Mouse (Mus musculus): ENCODE measurements around the gene Abcf1. TPM values are rescaled to one million over a fixed set of nuclear protein-coding genes. Genes with fewer than 3 reads are reported as not detected.
A peak's percentile ranks its signal among the peaks of the same experiment; 100 is the strongest.

Abcf1 gene
- total and polyA plus RNA-seq, 3 experiments, result 142 to 312 TPM; not detected in 1

- no peak for TF ChIP-seq ZNF384 (IDR thresholded peaks at IDR 0.05; ENCODE audit: low read depth, low read length)
Observed at GRCm38 (mm10) chr17:35920384-35920783, 49.2 kb downstream of the Abcf1 start (continued).

GRCm38 (mm10) chr17:35919864-35920301 is 49.7 kb downstream of the Abcf1 start:
- TF ChIP-seq TAL1 (IDR thresholded peaks at IDR 0.05; ENCODE audit: low read length) (peak; percentile 83), TBP (IDR thresholded peaks at IDR 0.05; ENCODE audit: low read depth, low read length) (peak; percentile 91), USF2 (IDR thresholded peaks at IDR 0.05; ENCODE audit: borderline replicate concordance in 1 of 2, insufficient read depth in 1 of 2, low read depth in 1 of 2, low read length in 2 of 2) (no peak), POLR2A (IDR thresholded peaks at IDR 0.05; ENCODE audit: control insufficient read depth in 1 of 2, insufficient read depth in 1 of 2, low read depth in 1 of 2, low read length in 2 of 2, poor library complexity in 1 of 2) (peak in 1 of 2 experiments; percentile 58; a peak in 2 of 4 replicates), CHD2 (IDR thresholded peaks at IDR 0.05; ENCODE audit: low read length) (no peak)
- H3K9me3 ChIP-seq (replicated peaks; ENCODE audit: insufficient read depth, low read length), result no peaks in the 10 kb centered on the region
- no peaks in the 10 kb centered on the region for H3K27me3 ChIP-seq (ENCODE audit: control insufficient read depth in 1 of 2, insufficient read depth in 2 of 2, low read length in 2 of 2)
- H3K9ac ChIP-seq (ENCODE audit: control insufficient read depth, low read depth, low read length, poor library complexity, severe bottlenecking), result peak overlapping the region; percentile 66
- peaks cover 0 to 51% of the 10 kb centered on the region in 2 experiments; a peak in 2 of 4 replicates for H3K36me3 ChIP-seq (ENCODE audit: control insufficient read depth in 1 of 2, insufficient read depth in 2 of 2, low read length in 2 of 2)
- peak; percentile 91 for DNase-seq (ENCODE audit: low read depth, low spot score)
- peak overlapping the region; percentile 90 for H3K27ac ChIP-seq (ENCODE audit: control insufficient read depth, low read depth, low read length)
- peaks cover 37% of the 10 kb centered on the region for H3K79me2 ChIP-seq (ENCODE audit: control insufficient read depth, insufficient read depth, low read length, poor library complexity)
- H3K4me1 ChIP-seq (ENCODE audit: control insufficient read depth in 1 of 2, insufficient read depth in 2 of 2, low read length in 2 of 2), result peaks cover 9 to 46% of the 10 kb centered on the region in 2 experiments
- H3K4me3 ChIP-seq (ENCODE audit: control insufficient read depth in 1 of 2, insufficient read depth in 1 of 2, low read depth in 2 of 2, low read length in 2 of 2), result peak overlapping the region in 1 of 2 experiments; percentile 17; a peak in 2 of 4 replicates

- TF ChIP-seq GATA1 (IDR thresholded peaks at IDR 0.05; ENCODE audit: low read depth, low read length), result no peak
- no peak for TF ChIP-seq MAX (IDR thresholded peaks at IDR 0.05; ENCODE audit: low read length)
- no peak for TF ChIP-seq RAD21 (IDR thresholded peaks at IDR 0.05; ENCODE audit: low read depth, low read length)
- no peak for TF ChIP-seq MYC (IDR thresholded peaks at IDR 0.05; ENCODE audit: low read depth, low read length)
- TF ChIP-seq ELF1 (IDR thresholded peaks at IDR 0.05; ENCODE audit: low read depth, low read length), result no peak
- TF ChIP-seq E2F4 (IDR thresholded peaks at IDR 0.05; ENCODE audit: borderline replicate concordance, low read depth, low read length), result no peak
- no peak for TF ChIP-seq TCF12 (IDR thresholded peaks at IDR 0.05; ENCODE audit: low read depth, low read length)
- no peak for TF ChIP-seq POLR2AphosphoS2 (IDR thresholded peaks at IDR 0.05; ENCODE audit: low read length)
- TF ChIP-seq SMC3 (IDR thresholded peaks at IDR 0.05; ENCODE audit: low read depth, low read length), result no peak
- peak in 1 of 2 experiments; percentile 73; a peak in 1 of 4 replicates for TF ChIP-seq POLR2A (IDR thresholded peaks at IDR 0.05; ENCODE audit: control insufficient read depth in 1 of 2, insufficient read depth in 1 of 2, low read depth in 1 of 2, low read length in 2 of 2, poor library complexity in 1 of 2)
- peak; percentile 30; the same call in 1 of the 2 replicates for TF ChIP-seq TAL1 (IDR thresholded peaks at IDR 0.05; ENCODE audit: low read length)
- H3K4me1 ChIP-seq (ENCODE audit: control insufficient read depth in 1 of 2, insufficient read depth in 2 of 2, low read length in 2 of 2), result peaks cover 9 to 49% of the 10 kb centered on the region in 2 experiments
- peak; percentile 98 for DNase-seq (ENCODE audit: low read depth, low spot score)
- no peaks in the 10 kb centered on the region for H3K27me3 ChIP-seq (ENCODE audit: control insufficient read depth in 1 of 2, insufficient read depth in 2 of 2, low read length in 2 of 2)
- peak overlapping the region; percentile 97 for H3K9ac ChIP-seq (ENCODE audit: control insufficient read depth, low read depth, low read length, poor library complexity, severe bottlenecking)
- H3K9me3 ChIP-seq (replicated peaks; ENCODE audit: insufficient read depth, low read length), result no peaks in the 10 kb centered on the region
- peaks cover 0 to 52% of the 10 kb centered on the region in 2 experiments; a peak in 2 of 4 replicates for H3K36me3 ChIP-seq (ENCODE audit: control insufficient read depth in 1 of 2, insufficient read depth in 2 of 2, low read length in 2 of 2)
- H3K4me3 ChIP-seq (ENCODE audit: control insufficient read depth in 1 of 2, insufficient read depth in 1 of 2, low read depth in 2 of 2, low read length in 2 of 2), result peak overlapping the region; percentile 70 to 71
- H3K79me2 ChIP-seq (ENCODE audit: control insufficient read depth, insufficient read depth, low read length, poor library complexity), result peaks cover 44% of the 10 kb centered on the region
- H3K27ac ChIP-seq (ENCODE audit: control insufficient read depth, low read depth, low read length), result peak overlapping the region; percentile 99
Observed at GRCm38 (mm10) chr17:35919060-35919715, 50.4 kb downstream of the Abcf1 start.

Measured in MEL (cell line).